Mouse (Mus musculus): ENCODE data around the gene 3110009E18Rik.

3110009E18Rik gene

GRCm38 (mm10) chr1:120145527-120146216 lies 24.7 kb downstream of the 3110009E18Rik start:
- no peak for DNase-seq

- no peak for DNase-seq
These were observed 26.0 kb downstream of the 3110009E18Rik start for GRCm38 (mm10) chr1:120146994-120147393.

- DNase-seq, result peak; percentile 45
These were observed 33.2 kb downstream of the 3110009E18Rik start for GRCm38 (mm10) chr1:120154232-120154631.

GRCm38 (mm10) chr1:120155325-120155724 lies 34.3 kb downstream of the 3110009E18Rik start:
- peak; percentile 22 for DNase-seq

GRCm38 (mm10) chr1:120158474-120159127 lies 37.6 kb downstream of the 3110009E18Rik start:
- DNase-seq, result no peak

- no peak for DNase-seq
These were observed 40.5 kb downstream of the 3110009E18Rik start for GRCm38 (mm10) chr1:120161502-120161901.

- DNase-seq, result no peak
These were observed 41.6 kb downstream of the 3110009E18Rik start for GRCm38 (mm10) chr1:120162616-120163015.

GRCm38 (mm10) chr1:120168016-120168415 lies 47.0 kb downstream of the 3110009E18Rik start:
- DNase-seq, result no peak

- DNase-seq, result no peak
These were observed 47.7 kb downstream of the 3110009E18Rik start for GRCm38 (mm10) chr1:120168674-120169073.

GRCm38 (mm10) chr1:120170307-120170706 lies 49.3 kb downstream of the 3110009E18Rik start:
- DNase-seq, result no peak

- DNase-seq, result peak; percentile 5
These were observed 51.0 kb downstream of the 3110009E18Rik start for GRCm38 (mm10) chr1:120171819-120172521.

- no peak for DNase-seq
These were observed 54.0 kb downstream of the 3110009E18Rik start for GRCm38 (mm10) chr1:120174991-120175390.

- peak; percentile 19 for DNase-seq
These were observed 55.3 kb downstream of the 3110009E18Rik start for GRCm38 (mm10) chr1:120176313-120176712.

- DNase-seq, result no peak
These were observed 56.2 kb downstream of the 3110009E18Rik start for GRCm38 (mm10) chr1:120177141-120177540.

GRCm38 (mm10) chr1:120186204-120186603 lies 65.2 kb downstream of the 3110009E18Rik start:
- DNase-seq, result no peak

- DNase-seq, result no peak
These were observed 65.7 kb downstream of the 3110009E18Rik start for GRCm38 (mm10) chr1:120186655-120187054.

GRCm38 (mm10) chr1:120187059-120187458 lies 66.1 kb downstream of the 3110009E18Rik start:
- DNase-seq, result no peak

GRCm38 (mm10) chr1:120189206-120189605 lies 68.2 kb downstream of the 3110009E18Rik start:
- no peak for DNase-seq

- no peak for DNase-seq
These were observed 69.3 kb downstream of the 3110009E18Rik start for GRCm38 (mm10) chr1:120190300-120190699.

- DNase-seq, result no peak
These were observed 70.0 kb downstream of the 3110009E18Rik start for GRCm38 (mm10) chr1:120190946-120191345.

- DNase-seq, result no peak
These were observed 71.3 kb downstream of the 3110009E18Rik start for GRCm38 (mm10) chr1:120192321-120192720.

- DNase-seq, result no peak
These were observed 72.6 kb downstream of the 3110009E18Rik start for GRCm38 (mm10) chr1:120193586-120193985.

GRCm38 (mm10) chr1:120195947-120196346 lies 75.0 kb downstream of the 3110009E18Rik start:
- no peak for DNase-seq

GRCm38 (mm10) chr1:120196724-120197123 lies 75.7 kb downstream of the 3110009E18Rik start:
- DNase-seq, result no peak
